Mouse (Mus musculus): ENCODE data around the gene Tmem208. TPM values are rescaled to one million over a fixed set of nuclear protein-coding genes. Genes with fewer than 3 reads are reported as not detected.
A peak's percentile ranks its signal among the peaks of the same experiment; 100 is the strongest.

Gene Tmem208
- total RNA-seq, 2 experiments from 2014 or later, result 64.6 to 175 TPM

DNA sequence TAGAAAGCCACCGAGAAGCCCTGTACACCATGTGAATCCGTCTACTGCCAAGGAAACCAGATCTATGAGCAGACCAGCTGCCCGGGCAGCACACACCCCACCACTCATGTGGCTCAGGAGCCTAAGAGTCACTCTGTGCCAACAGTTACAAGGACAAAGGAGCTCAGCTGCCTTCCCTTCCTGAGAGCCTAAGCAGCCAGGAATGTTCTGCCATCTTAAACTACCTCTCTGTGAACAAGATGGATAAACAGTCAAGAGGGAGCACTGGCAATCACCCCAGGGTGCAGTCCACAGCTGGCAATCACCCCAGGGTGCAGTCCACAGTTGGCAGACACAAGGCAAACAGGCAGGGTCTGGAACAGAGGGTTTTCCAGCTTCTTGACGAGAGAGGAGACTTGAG, 8.2 kb upstream of the Tmem208 start:
- no peak for ATAC-seq (replicated peaks; ENCODE audit: low FRiP score, low TSS enrichment, poor library complexity, severe bottlenecking)

GRCm38 (mm10) chr8:105318662-105319190, 7.4 kb upstream of the Tmem208 start:
- no peak for ATAC-seq (replicated peaks; ENCODE audit: low FRiP score, low TSS enrichment, poor library complexity, severe bottlenecking)

DNA sequence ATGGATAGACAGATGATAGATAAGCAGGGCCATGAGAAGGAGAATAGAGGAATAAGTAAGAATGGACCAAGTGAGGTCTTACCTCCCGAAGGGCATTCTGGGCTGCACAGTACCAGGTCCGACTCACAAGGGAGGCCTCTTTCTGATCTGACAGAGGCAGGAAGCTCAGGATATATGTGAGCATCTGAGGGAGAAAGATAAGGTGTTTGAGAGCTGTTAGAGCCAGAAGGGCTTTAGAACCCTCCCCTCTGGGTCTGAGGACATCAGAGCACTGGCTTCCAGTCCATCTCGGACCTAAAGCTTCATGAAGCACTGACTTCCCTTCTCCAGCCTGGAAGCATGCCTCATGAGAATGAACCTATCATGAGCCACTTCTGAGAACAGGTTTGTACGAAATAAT, 3.0 kb upstream of the Tmem208 start:
- ATAC-seq (replicated peaks; ENCODE audit: low FRiP score, low TSS enrichment, poor library complexity, severe bottlenecking), result peak; percentile 64

DNA sequence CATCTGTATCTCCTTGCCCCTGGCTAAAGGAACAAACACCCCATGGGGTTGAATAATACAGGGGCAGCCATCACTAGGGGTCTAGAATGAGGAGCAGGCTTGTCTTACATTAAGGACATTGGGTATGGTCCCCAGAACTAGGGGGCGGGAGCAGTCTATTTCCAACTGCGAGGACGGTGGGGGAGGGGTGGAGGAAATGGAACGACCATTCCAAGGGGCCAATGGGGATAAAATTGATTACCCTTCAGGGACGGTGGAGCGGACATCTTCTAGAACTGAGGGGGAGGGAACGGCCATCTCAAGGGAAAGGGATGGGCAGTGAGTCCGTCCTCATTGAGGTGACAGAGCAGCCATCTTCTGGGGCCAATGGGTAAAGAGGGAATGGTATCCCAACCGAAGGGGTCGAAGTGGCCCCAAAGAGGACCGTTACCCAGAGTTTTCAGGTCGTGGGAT, 487 bp upstream of the Tmem208 start:
- peak; percentile 5; the same call in 1 of the 2 replicates for ATAC-seq (replicated peaks; ENCODE audit: low FRiP score, low TSS enrichment, poor library complexity, severe bottlenecking)

- ATAC-seq (replicated peaks; ENCODE audit: low FRiP score, low TSS enrichment, poor library complexity, severe bottlenecking), result no peak
Observed at GRCm38 (mm10) chr8:105326968-105327367, 814 bp downstream of the Tmem208 start.

GRCm38 (mm10) chr8:105330325-105330724, 4.2 kb downstream of the Tmem208 start:
- no peak for ATAC-seq (replicated peaks; ENCODE audit: low FRiP score, low TSS enrichment, poor library complexity, severe bottlenecking)

DNA sequence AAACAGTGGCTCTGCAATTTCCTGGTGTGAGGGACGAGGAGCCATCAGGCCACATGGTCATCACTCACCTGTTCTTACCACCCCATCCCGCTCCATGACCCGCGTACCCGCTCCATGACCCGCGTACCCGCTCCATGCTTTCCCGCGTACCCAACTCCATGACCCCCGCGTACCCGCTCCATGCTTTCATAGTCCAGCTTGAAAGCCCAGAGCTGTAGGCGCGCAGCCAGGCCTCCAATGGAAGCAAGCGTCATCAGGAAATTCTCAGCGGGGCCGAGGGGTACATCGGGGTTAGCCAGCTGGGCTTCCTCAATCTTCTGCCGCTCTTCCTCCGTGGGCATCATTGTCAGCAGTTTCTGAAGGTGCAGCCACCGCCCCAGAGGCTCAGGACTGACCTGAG, 5.3 kb downstream of the Tmem208 start:
- no peak for ATAC-seq (replicated peaks; ENCODE audit: low FRiP score, low TSS enrichment, poor library complexity, severe bottlenecking)

- ATAC-seq (replicated peaks; ENCODE audit: low FRiP score, low TSS enrichment, poor library complexity, severe bottlenecking), result no peak
Observed at GRCm38 (mm10) chr8:105331931-105332330, 5.8 kb downstream of the Tmem208 start.

GRCm38 (mm10) chr8:105332523-105332922, 6.4 kb downstream of the Tmem208 start:
- no peak for ATAC-seq (replicated peaks; ENCODE audit: low FRiP score, low TSS enrichment, poor library complexity, severe bottlenecking)

DNA sequence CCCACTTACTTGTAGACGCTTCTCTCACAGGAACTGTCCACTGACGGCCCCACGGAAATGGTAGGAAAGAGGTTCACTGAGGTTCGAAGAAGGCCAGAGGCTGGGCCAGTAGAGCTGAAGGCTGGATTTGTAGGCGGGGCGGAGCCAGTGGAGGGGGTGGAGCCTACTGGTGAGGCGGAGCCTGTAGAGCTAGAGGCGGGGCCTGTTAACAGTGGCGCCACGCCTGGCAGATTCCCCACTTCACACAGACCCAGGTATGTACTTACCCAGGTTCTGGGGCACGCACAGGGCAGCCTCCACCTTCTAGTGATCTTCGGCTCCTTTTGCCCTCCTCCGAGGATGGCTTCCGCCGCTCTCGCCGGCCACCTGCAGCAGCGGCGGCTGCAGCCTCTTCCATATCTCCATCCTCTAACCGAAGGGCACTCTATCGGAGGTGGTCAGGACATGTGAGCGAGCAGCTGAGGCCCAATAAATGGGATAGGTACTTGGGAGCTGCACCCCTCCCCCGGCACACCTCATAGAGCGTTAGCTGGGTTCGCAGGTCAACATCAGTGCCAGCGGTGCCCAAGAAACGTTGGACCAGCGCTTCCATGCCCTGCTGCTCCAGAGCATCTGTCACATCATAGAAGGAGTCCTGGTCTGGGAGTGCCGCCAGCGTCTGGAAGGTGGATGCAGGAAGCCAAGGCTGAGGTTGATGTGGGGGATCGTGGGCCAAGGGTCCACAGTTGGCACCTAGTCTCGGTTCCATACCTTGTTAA, 10.4 kb downstream of the Tmem208 start:
- ATAC-seq (replicated peaks; ENCODE audit: low FRiP score, low TSS enrichment, poor library complexity, severe bottlenecking), result no peak

DNA sequence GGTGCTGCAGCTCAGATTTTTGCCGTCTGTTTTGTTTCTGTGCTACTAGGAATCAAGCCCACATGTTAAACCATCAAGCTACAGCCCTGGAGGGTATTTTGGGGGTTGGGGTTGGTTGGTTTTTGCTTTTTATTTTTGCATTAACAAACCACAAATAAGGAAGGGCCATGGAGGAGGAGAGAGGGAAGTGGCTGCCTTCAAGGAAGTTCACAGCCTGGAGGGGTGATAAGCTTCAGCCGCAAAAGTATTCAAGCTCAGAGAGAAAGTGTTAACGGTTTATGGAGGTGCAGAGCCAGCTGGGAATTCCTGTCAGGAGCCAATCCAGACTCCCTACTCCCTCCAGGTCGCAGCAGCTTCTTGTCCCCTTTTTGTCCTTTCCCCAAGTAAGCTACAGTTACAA, 12.8 kb downstream of the Tmem208 start:
- ATAC-seq (replicated peaks; ENCODE audit: low FRiP score, low TSS enrichment, poor library complexity, severe bottlenecking), result no peak

DNA sequence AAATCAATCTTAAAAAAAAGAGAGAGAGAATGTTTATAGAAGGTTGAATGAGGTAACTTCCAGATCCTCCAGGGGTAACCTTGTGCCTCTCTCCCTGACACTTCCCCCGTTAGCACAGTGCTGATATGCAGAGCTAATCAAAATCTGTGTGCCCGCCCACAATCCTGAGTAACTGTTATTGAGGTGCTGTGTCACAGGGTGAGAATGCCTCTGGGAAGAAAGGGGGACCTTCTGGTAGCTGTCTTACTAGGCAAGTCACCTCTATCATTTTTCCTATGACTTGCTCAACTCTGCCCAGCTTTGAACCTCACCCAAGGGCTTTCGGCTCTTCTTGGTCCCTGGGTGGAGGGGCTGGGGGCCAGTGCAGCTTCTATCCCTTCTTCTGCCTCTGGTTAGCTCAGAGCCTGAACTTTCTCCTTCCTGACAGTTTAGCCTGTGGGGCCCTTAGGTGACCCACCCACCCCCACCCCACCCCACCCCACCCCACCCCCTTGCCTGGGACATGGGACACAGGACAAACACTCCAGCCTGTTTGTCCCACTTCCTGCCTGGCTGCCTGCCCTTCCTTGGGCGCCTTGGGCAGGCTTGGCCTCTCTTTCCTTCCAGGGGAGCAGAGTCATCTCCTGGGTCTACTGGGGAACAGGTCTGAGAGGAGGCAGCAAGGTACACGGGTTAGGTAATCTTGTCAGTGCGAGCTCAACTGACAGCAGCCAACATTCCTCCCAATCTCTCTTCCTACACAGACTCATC, 13.9 kb downstream of the Tmem208 start:
- ATAC-seq (replicated peaks; ENCODE audit: low FRiP score, low TSS enrichment, poor library complexity, severe bottlenecking), result peak; percentile 60

GRCm38 (mm10) chr8:105341399-105341798, 15.2 kb downstream of the Tmem208 start:
- no peak for ATAC-seq (replicated peaks; ENCODE audit: low FRiP score, low TSS enrichment, poor library complexity, severe bottlenecking)

- ATAC-seq (replicated peaks; ENCODE audit: low FRiP score, low TSS enrichment, poor library complexity, severe bottlenecking), result no peak
Observed at GRCm38 (mm10) chr8:105342768-105343167, 16.6 kb downstream of the Tmem208 start.

GRCm38 (mm10) chr8:105343791-105344574, 17.8 kb downstream of the Tmem208 start:
- ATAC-seq (replicated peaks; ENCODE audit: low FRiP score, low TSS enrichment, poor library complexity, severe bottlenecking), result no peak

DNA sequence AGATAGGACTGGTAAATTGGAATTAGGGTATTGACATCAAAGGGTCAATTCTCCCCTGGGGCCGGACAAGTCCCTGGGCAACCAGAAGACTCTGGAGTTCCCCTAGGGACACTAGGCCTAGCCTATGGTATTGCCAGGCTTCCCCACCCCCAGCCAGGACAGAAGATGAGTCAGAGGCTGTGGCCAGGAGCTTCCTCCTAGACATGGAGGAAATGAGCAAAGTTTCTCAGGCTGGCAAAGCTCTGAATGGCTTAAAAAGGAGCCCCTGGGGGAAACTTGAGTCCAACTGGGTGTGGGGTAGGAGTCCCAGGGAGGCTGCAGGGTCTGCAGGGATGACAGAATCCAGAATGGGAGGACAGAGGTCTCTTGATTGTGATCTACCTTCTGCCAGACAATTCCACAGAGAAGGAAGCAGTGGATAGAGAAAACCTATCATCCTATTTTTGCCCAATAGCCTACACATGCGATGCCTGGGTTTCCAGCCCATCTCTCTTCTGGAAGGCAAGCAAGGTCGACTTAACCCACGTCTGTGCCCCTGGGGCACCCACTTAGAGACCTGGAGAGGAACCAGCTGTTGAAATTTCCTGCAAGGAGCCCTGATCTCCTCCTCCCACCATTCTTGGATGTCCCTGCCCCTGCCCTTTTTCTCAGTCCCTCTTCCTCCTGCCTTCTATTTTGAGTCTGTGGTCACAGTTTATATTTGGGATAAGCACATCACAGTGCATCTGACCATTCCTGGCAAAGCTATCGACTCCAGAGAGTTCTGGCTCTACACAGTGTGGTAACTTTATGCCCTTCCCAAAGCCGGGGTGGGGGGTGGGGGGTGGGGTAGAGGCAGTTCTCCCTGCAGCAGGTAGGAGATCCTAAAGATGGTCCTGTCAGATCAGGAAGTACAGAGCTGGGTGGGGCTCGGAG, 19.2 kb downstream of the Tmem208 start:
- no peak for ATAC-seq (replicated peaks; ENCODE audit: low FRiP score, low TSS enrichment, poor library complexity, severe bottlenecking)

DNA sequence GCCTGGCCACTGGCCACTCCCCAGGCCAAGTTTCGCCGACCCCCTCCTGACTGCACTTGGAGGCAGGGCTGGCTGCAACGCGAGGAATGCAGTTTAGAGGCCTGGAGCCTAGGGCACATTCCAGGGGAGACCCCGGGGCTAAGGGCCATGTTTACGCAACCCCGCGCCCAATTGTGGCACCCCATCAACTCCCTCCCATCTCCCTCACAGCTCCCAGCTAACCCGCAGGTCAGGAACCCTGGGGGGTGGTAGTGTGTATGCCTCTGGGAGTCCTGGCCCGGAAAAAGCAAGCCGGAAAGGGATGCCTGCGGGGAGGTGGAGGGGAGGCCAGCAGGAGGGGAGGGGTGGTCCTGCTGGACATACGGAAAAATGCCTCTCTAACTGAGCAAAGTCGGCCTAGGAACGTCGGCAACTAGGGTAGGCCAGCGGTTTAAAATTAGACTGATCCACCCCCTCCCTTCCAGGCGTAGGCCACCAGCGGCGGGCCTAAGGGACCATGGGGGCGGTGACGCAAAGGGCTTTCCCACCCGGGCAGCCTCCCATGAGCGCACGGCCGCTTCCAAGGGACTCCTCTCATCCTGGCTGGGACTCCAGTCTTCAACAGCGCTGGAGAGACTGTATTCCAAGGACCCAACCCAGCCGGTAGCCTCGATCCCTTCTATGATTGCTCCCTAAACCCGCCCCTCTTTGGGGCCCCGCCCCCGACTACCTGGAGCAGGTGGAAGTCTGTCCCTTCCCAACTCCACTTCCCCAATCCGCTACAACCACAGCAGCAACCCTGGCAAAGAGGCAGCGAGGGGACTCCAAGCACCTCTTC, 20.7 kb downstream of the Tmem208 start:
- ATAC-seq (replicated peaks; ENCODE audit: low FRiP score, low TSS enrichment, poor library complexity, severe bottlenecking), result no peak

All from megakaryocyte-erythroid progenitor cell, adult 5-6 weeks (primary cell).